Mouse (Mus musculus): ENCODE data around the gene Ttll5. TPM values are rescaled to one million over a fixed set of nuclear protein-coding genes. Genes with fewer than 3 reads are reported as not detected.

The Ttll5 gene
- polyA plus RNA-seq, 1 experiment from 2014 or later: 8.7 TPM

- DNase-seq (ENCODE audit: low spot score): no peak
Measured at GRCm38 (mm10) chr12:86094075-86094474, 269.6 kb downstream of the Ttll5 start.

- DNase-seq (ENCODE audit: low spot score): no peak
Measured at GRCm38 (mm10) chr12:86095806-86096205, 271.3 kb downstream of the Ttll5 start.

GRCm38 (mm10) chr12:86097781-86098180, 273.3 kb downstream of the Ttll5 start:
- DNase-seq (ENCODE audit: low spot score): no peak

GRCm38 (mm10) chr12:86100711-86101110, 276.3 kb downstream of the Ttll5 start:
- DNase-seq (ENCODE audit: low spot score): no peak

GRCm38 (mm10) chr12:86102686-86103085, 278.2 kb downstream of the Ttll5 start:
- DNase-seq (ENCODE audit: low spot score): no peak

- no peak for DNase-seq (ENCODE audit: low spot score)
Measured at GRCm38 (mm10) chr12:86103391-86103790, 278.9 kb downstream of the Ttll5 start.

- DNase-seq (ENCODE audit: low spot score): no peak
Measured at GRCm38 (mm10) chr12:86103852-86104251, 279.4 kb downstream of the Ttll5 start.

- no peak for DNase-seq (ENCODE audit: low spot score)
Measured at GRCm38 (mm10) chr12:86104297-86104696, 279.8 kb downstream of the Ttll5 start.

- DNase-seq (ENCODE audit: low spot score): no peak
Measured at GRCm38 (mm10) chr12:86105546-86105945, 281.1 kb downstream of the Ttll5 start.

- no peak for DNase-seq (ENCODE audit: low spot score)
Measured at GRCm38 (mm10) chr12:86106086-86106485, 281.6 kb downstream of the Ttll5 start.

- DNase-seq (ENCODE audit: low spot score): no peak
Measured at GRCm38 (mm10) chr12:86107645-86108044, 283.2 kb downstream of the Ttll5 start.

- no peak for DNase-seq (ENCODE audit: low spot score)
Measured at GRCm38 (mm10) chr12:86109531-86109930, 285.1 kb downstream of the Ttll5 start.

GRCm38 (mm10) chr12:86110637-86111036, 286.2 kb downstream of the Ttll5 start:
- peak; percentile 19 for DNase-seq (ENCODE audit: low spot score)

Other genes starting within 250 kb of the Ttll5 start
- 0.34 and 0.57 TPM in 2 replicates for gene Jdp2, start 225.6 kb upstream of the Ttll5 start, polyA plus RNA-seq (2015; fragmentation: Nextera tagmentation; extraction: Ambion mirVana)
- gene Batf, start 138.0 kb upstream of the Ttll5 start, polyA plus RNA-seq (2015; fragmentation: Nextera tagmentation; extraction: Ambion mirVana): 16.9 and 18.2 TPM in 2 replicates
- 0.17 and 0.25 TPM in 2 replicates for gene Flvcr2, start 78.1 kb upstream of the Ttll5 start, polyA plus RNA-seq (2015; fragmentation: Nextera tagmentation; extraction: Ambion mirVana)
- 83.8 and 92.9 TPM in 2 replicates for gene Erg28, start 109 bp upstream of the Ttll5 start, polyA plus RNA-seq (2015; fragmentation: Nextera tagmentation; extraction: Ambion mirVana)